Mouse (Mus musculus) olfactory bulb, adult 2 months (tissue): ENCODE data around the gene Tmem214.

Experiments used
- CTCF ChIP-seq: fragments of 200-500 bp; IDR thresholded peaks from 2 replicates; pipeline ENCODE4 v1.5.1; 2012; ENCODE audit warnings: low read depth, mild to moderate bottlenecking, low read length, moderate library complexity; ENCODE audit not compliant: insufficient read depth
- POLR2A ChIP-seq: fragments of 200-500 bp; IDR thresholded peaks from 2 replicates; pipeline ENCODE4 v1.6.1; 2012; ENCODE audit warnings: mild to moderate bottlenecking, low read depth, low read length, moderate library complexity; ENCODE audit not compliant: insufficient read depth

DNA sequence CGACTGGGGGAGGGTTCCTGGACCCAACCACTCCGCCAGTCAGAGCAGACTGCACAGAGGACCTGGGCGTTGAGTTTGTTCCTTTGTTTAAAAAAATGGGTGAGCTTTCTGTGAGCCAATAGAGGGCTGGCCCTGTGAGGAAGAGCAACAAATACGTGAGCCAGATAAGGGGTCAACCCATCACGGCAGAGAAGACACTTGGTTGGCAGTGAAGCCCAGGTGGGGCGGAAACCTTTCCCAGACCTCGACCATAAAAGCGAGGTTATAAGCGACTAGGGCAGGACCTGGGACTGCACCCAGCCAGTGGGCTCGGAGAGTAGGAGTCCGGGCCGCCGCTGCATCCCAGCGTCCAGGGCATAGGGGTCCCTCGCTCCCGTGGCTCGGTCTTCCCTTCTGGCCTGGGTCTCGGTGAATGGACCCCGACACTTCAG is 19.5 kb downstream of the Tmem214 start:
- no peak for TF ChIP-seq CTCF
- 0 out of 2 replicates have a peak, but pooled peaks have one; percentile 2 for TF ChIP-seq POLR2A
